Mouse (Mus musculus) adrenal gland, adult 2 months (tissue): Measurements from ENCODE around the gene Gm20388. TPM values are rescaled to one million over a fixed set of nuclear protein-coding genes. Genes with fewer than 3 reads are reported as not detected.

Experiments used
- DNase-seq: peaks from one replicate; pipeline ENCODE4 v3.0.0; 2021
- polyA plus RNA-seq: library from polyadenylated mRNA; depleted of rRNA; stranded (reverse); fragments of >200 nt; gene quantifications from 2 replicates; pipeline ENCODE4 v1.2.3, GENCODE M21; 2012
- total RNA-seq, 2 experiments: library from RNA; stranded (reverse); gene quantifications; 2 replicates each; pipeline ENCODE4 v1.2.3; 2021

The Gm20388 gene
- total and polyA plus RNA-seq, 3 experiments, result 5.9 to 50.1 (median 9.9) TPM

DNA sequence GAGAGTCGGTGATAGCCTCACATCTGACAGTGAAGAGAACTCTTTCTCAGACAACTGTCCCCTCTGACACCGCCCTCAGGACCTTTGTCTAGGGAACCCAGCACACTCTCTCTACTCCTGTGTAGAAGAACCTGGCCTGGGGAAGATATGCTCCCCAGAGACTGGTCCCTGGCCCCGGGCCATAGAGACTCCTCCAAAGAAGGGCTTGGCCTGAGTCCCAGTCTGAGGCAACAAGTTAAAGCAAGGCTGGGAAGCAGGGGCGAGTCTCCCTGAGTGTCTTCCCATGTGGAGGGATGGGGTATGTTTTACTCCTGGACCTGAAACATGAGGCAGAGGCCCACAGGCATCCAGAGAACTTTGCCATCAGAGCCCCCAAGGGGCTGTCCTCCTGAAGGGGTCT, 2935.0 kb downstream of the Gm20388 start:
- peak; percentile 26 for DNase-seq

GRCm38 (mm10) chr8:122847829-122848561, 2937.4 kb downstream of the Gm20388 start, which contains the start of gene Cdh15:
TSS of gene Cdh15 (plus strand) at chr8:122847966.
- DNase-seq, result peak; percentile 51

- no peak for DNase-seq
Measured at GRCm38 (mm10) chr8:122849152-122849910, 2938.7 kb downstream of the Gm20388 start.

DNA sequence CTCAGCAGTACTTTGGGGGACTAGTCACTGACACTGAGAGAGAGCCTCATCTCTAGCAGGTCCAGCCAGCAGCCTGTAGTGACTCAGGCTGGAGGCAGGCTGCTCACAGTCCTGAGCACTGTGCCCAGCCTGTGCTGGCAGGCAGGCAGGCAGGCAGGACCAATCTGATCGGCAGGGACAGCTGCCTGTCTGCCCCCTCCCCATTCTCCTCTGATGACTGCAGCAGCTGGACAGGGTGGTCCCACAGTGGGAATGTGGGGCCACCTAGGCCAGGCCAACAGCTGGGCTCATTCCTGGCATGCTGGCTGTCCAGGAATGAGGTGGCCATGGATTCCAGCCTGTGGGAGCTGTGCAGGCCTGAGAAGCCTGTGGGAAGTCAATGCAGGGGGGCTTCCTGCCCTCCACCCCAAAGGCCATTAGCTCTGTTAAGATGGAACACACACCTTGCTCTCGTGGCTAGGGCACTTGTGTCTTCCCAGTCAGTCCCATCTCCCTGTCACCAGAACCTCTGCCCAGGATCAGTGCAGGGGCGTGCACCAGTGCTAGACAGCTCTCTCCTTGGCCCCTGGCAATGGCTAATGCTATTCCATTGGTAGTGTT, 2940.1 kb downstream of the Gm20388 start:
- peak; percentile 21 for DNase-seq

- peak; percentile 77 for DNase-seq
Measured at GRCm38 (mm10) chr8:122851692-122852545, 2941.3 kb downstream of the Gm20388 start.

DNA sequence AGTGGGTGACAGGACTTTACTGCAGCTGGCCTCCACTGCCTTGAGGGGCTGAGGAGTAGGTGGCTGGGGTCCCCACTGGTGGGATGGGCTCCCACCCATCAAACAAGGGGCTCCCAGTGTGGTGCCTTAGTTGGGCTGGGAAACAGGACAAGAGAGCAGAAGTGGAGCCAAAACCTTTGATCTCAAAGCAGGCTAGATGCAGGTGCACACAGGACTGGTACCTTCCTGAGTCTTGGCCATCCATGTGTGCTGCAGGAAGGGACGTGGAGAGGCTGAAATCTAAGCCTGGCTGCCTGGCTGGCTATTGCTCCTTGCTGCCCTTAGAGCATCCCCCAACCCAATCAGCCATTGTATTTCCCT, 2941.9 kb downstream of the Gm20388 start:
- DNase-seq, result no peak

- DNase-seq, result peak; percentile 30
Measured at GRCm38 (mm10) chr8:122853340-122853771, 2942.7 kb downstream of the Gm20388 start.

DNA sequence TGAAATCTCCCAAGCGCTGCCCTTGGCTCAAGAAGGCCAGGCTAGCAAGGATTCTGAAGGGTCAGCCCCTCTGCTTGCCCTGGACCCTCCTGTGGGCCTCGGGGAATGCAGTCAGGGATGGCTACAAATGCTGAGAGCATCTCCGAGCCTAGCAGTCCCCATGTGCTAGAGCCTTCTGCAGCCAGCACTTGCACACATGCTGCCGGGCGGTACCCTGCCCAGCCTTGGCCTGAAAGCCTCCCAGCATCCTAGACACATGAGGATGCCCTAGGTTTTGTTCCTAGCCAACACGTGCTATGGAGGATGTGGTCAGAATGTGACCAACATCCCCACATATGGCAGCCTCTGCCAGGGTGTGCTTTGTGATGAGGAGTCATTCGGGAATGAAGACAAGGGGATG, 2943.7 kb downstream of the Gm20388 start:
- no peak for DNase-seq

- no peak for DNase-seq
Measured at GRCm38 (mm10) chr8:122855123-122855522, 2944.5 kb downstream of the Gm20388 start.

GRCm38 (mm10) chr8:122856288-122856687, 2945.6 kb downstream of the Gm20388 start:
- DNase-seq, result no peak

- no peak for DNase-seq
Measured at GRCm38 (mm10) chr8:122859843-122860242, 2949.2 kb downstream of the Gm20388 start.

DNA sequence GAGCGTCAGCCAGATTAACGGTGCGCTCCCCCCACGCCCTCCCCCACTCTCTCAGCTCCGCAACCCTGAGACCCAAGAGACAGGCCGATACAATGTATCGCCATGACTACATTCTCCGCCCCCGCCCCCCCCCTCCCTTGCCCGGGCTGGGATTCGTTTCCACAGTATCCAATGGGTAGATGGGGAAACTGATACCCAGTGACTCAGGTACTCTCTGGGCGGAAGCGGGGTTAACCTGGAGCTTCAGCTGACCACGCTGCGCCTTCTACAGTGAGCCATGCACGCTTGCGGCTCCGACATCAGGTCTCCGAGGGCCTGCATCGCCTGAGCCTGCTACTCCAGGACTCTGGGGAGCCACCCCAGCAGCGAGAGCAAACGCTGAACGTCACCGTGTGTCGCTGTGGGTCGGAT, 2954.1 kb downstream of the Gm20388 start:
- DNase-seq, result no peak

GRCm38 (mm10) chr8:122865441-122865840, 2954.8 kb downstream of the Gm20388 start:
- no peak for DNase-seq

- DNase-seq, result no peak
Measured at GRCm38 (mm10) chr8:122866231-122866630, 2955.6 kb downstream of the Gm20388 start.

- DNase-seq, result no peak
Measured at GRCm38 (mm10) chr8:122867982-122868381, 2957.3 kb downstream of the Gm20388 start.

DNA sequence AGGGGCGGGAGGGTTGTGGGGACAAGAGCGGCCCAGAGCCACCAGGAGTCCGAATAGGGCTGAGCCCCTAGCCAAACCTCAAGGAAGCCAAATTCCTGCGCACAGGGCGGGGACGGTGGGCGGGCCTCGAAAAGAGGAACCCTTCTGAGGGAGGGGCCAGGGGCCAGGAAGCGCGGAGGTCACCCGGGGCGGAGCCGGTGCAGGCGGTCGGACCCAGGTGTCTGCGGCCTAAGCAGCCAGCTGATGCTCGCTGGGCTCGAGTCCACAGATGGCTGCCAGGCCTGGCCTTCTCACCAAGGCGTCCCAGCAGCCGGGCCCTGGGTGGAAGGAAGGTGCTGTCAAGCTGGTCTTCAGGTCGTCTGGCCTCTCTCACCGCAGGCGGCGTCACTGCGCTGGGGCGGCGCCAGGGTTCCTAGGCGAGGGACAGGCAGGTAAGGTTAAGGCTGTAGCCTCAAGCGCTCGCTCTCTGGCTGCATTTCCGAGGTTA, 2959.8 kb downstream of the Gm20388 start:
- DNase-seq, result no peak

DNA sequence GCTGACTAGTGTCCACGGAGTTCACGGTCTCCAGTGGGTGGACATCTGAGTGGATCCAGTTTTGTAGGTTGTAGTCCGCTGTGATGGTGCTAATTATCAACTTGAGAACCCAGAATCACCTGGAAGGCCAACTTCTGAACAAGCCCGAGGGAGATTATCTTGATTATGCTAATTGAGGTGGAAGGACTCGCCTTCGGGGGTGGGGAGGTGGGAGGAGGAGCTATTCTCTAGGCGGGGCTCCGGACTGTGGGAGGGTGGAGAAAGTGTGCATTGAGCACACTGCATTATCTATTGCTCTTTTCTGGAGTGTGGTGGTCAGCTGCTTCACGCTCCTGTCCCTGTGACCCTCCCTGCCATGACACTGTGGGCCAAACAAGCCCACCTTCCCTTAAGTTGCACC, 2961.0 kb downstream of the Gm20388 start:
- no peak for DNase-seq

- no peak for DNase-seq
Measured at GRCm38 (mm10) chr8:122873171-122873570, 2962.5 kb downstream of the Gm20388 start.

DNA sequence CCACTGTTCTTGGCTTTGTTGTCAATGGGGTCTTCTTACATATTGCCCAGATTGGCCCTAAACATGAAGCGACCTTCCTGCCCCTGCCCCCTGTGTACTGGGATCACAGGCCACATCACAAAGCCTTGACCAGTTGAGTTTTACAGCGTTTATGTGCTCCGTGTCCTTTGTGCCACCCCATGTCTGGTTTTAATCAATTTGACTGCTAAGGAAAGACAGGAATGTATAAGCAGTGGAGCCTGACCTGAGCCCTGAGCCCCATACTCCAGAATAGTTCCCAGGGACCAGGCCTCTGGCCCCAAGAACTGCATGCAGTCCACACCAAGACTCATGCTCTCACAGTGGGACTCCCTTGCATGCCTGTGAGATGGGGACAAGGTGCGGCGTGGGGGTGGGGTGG, 2964.5 kb downstream of the Gm20388 start:
- no peak for DNase-seq

- no peak for DNase-seq
Measured at GRCm38 (mm10) chr8:122878231-122878630, 2967.6 kb downstream of the Gm20388 start.

DNA sequence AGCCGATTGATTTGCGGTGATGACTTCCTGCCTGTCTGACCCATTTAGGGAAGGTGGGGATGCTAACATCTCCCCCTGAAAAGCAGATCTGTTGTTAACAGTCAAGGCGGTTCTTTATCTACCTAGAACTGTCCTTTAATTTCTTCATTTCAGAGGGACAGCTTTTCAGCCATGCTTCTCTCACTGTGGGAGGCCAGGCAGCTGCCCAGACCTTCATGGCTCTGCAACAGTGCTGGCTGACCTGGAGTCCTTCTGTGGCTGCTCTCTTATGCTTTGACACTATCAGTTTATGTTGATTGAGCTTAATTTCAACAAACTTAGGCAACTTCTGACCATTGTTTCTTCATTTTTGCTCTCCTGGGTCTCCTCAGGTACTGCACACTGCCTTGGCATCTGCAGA, 2969.7 kb downstream of the Gm20388 start:
- DNase-seq, result no peak

GRCm38 (mm10) chr8:122883671-122884070, 2973.0 kb downstream of the Gm20388 start:
- no peak for DNase-seq
